In genomic region chr5:23615586-23616269, GRCm38 (mm10) we compare ENCODE assay signal across 8 mouse cellular contexts.
DNase-seq lines count a peak whose midpoint lies in the region; ATAC-seq and TF ChIP-seq lines count a peak whose summit lies in the region.

No protein-coding gene starts in this region.

- DNase-seq in kidney, adult 2 months: no peak
- DNase-seq in kidney, adult 11 months: no peak
- no peak for DNase-seq in hindbrain, postnatal 0 days (ENCODE audit: low spot score)
- DNase-seq in frontal cortex, postnatal 10 days (ENCODE audit: low spot score in 2 of 2): no peak
- no peak for DNase-seq in gastrocnemius, postnatal 4 days (ENCODE audit: low spot score in 2 of 2)
- no peak for DNase-seq in right cerebral cortex, postnatal 4 days

- TF ChIP-seq CTCF in kidney, adult 2 months (conservative IDR thresholded peaks at IDR 0.05; ENCODE audit: insufficient read depth, insufficient read length, low read depth, low read length): no peak
- TF ChIP-seq CTCF in bone marrow macrophage, adult 2 months (IDR thresholded peaks at IDR 0.05; ENCODE audit: low read depth, low read length): no peak
- no peak for TF ChIP-seq CTCF in hindbrain, postnatal 0 days (IDR thresholded peaks at IDR 0.05; ENCODE audit: low read depth)

- no peaks in the 10 kb centered on the region for H3K27me3 ChIP-seq in kidney, adult 2 months (replicated peaks; ENCODE audit: control insufficient read depth, insufficient read depth, low read length)
- no peaks in the 10 kb centered on the region for H3K27me3 ChIP-seq in hindbrain, postnatal 0 days (ENCODE audit: insufficient read depth, low read length)
- no peaks in the 10 kb centered on the region for H3K27me3 ChIP-seq in midbrain, embryonic 15.5 days (replicated peaks)

- no peaks in the 10 kb centered on the region for H3K36me3 ChIP-seq in kidney, adult 2 months (ENCODE audit: control insufficient read depth, insufficient read depth, low read length)
- H3K36me3 ChIP-seq in hindbrain, postnatal 0 days (ENCODE audit: insufficient read depth, low read length): no peaks in the 10 kb centered on the region
- no peaks in the 10 kb centered on the region for H3K36me3 ChIP-seq in midbrain, embryonic 15.5 days (replicated peaks)

- peak overlapping the region; percentile 66 for H3K4me2 ChIP-seq in hindbrain, postnatal 0 days (ENCODE audit: low read depth, low read length)
- H3K4me2 ChIP-seq in midbrain, embryonic 15.5 days: peak overlapping the region; percentile 71

- H3K4me1 ChIP-seq in kidney, adult 2 months (ENCODE audit: control insufficient read depth, insufficient read depth, low read length): peaks cover 3% of the 10 kb centered on the region
- peaks cover 19% of the 10 kb centered on the region for H3K4me1 ChIP-seq in bone marrow macrophage, adult 2 months (ENCODE audit: control insufficient read depth, insufficient read depth, low read length)
- no peaks in the 10 kb centered on the region; the same call in 1 of the 2 replicates for H3K4me1 ChIP-seq in hindbrain, postnatal 0 days (ENCODE audit: insufficient read depth, low read length)
- H3K4me1 ChIP-seq in midbrain, embryonic 15.5 days: peaks cover 15% of the 10 kb centered on the region

- peak overlapping the region; percentile 57 for H3K9ac ChIP-seq in hindbrain, postnatal 0 days (replicated peaks; ENCODE audit: low read length)
- peak overlapping the region; percentile 61 for H3K9ac ChIP-seq in midbrain, embryonic 15.5 days

- WGBS in kidney, adult 2 months: 5% methylated on average over 5 of the region's 5 CpGs
- 17% methylated on average over 5 of the region's 5 CpGs for WGBS in hindbrain, postnatal 0 days
- WGBS in midbrain, embryonic 15.5 days: 13% methylated on average over 5 of the region's 5 CpGs

- peak overlapping the region; percentile 44 for H3K4me3 ChIP-seq in kidney, adult 2 months (ENCODE audit: insufficient read depth, low read depth, low read length)
- H3K4me3 ChIP-seq in bone marrow macrophage, adult 2 months (ENCODE audit: insufficient read depth, low read length): peak overlapping the region; percentile 62
- H3K4me3 ChIP-seq in hindbrain, postnatal 0 days (ENCODE audit: low read length): peak overlapping the region; percentile 44
- peak overlapping the region; percentile 47 for H3K4me3 ChIP-seq in midbrain, embryonic 15.5 days

- TF ChIP-seq POLR2A in kidney, adult 2 months (IDR thresholded peaks at IDR 0.05; ENCODE audit: low read depth, low read length): no peak
- TF ChIP-seq POLR2A in bone marrow macrophage, adult 2 months (IDR thresholded peaks at IDR 0.05; ENCODE audit: borderline replicate concordance, low read depth, low read length): no peak

- ATAC-seq in hindbrain, postnatal 0 days: peak; percentile 58
- ATAC-seq in midbrain, embryonic 15.5 days (replicated peaks): peak; percentile 75

- no peaks in the 10 kb centered on the region for H3K9me3 ChIP-seq in hindbrain, postnatal 0 days (ENCODE audit: low read length)
- no peaks in the 10 kb centered on the region for H3K9me3 ChIP-seq in midbrain, embryonic 15.5 days

- H3K27ac ChIP-seq in kidney, adult 2 months (ENCODE audit: insufficient read depth, low read depth, low read length): peak overlapping the region; percentile 99
- peak overlapping the region; percentile 88 for H3K27ac ChIP-seq in bone marrow macrophage, adult 2 months (ENCODE audit: insufficient read depth, low read depth, low read length)
- H3K27ac ChIP-seq in hindbrain, postnatal 0 days: peak overlapping the region; percentile 89
- H3K27ac ChIP-seq in midbrain, embryonic 15.5 days: peak overlapping the region; percentile 92
